Comparison of ENCODE assay signal across 16 mouse cellular contexts in genomic region chr13:10554595-10554994, GRCm38 (mm10).
"Had no signal": no experiment of that assay in that cellular context is flagged by ENCODE, and none has a peak within 500 bp of the region (broad histone marks: within the 10 kb centered on the region; RNA-seq: fewer than 3 reads in every experiment).

No protein-coding gene starts in this region.

- H3K4me2 ChIP-seq: neural tube, embryonic 13.5 days; neural tube, embryonic 15.5 days; stomach, embryonic 15.5 days had no signal

- H3K27me3 ChIP-seq: neural tube, embryonic 13.5 days; neural tube, embryonic 15.5 days; stomach, embryonic 15.5 days had no signal

- H3K4me3 ChIP-seq: neural tube, embryonic 13.5 days; neural tube, embryonic 15.5 days; stomach, embryonic 15.5 days had no signal

- DNase-seq: retina, postnatal 1 day; right cerebral cortex, adult 18-20 months; right cerebral cortex, postnatal 14 days; right cerebral cortex, postnatal 25 days; right cerebral cortex, postnatal 4 days; spleen, adult 18-20 months; thymus, adult 18-20 months; thymus, adult 2 months; thymus, postnatal 14 days; thymus, postnatal 25 days; thymus, postnatal 36 days; thymus, postnatal 4 days had no signal

- H3K27ac ChIP-seq: neural tube, embryonic 13.5 days; neural tube, embryonic 15.5 days; stomach, embryonic 15.5 days; stomach, postnatal 0 days had no signal

- H3K9me3 ChIP-seq: neural tube, embryonic 13.5 days; neural tube, embryonic 15.5 days; stomach, embryonic 15.5 days had no signal

- H3K9ac ChIP-seq: neural tube, embryonic 13.5 days; neural tube, embryonic 15.5 days; stomach, embryonic 15.5 days had no signal

- H3K4me1 ChIP-seq: neural tube, embryonic 13.5 days; neural tube, embryonic 15.5 days; stomach, embryonic 15.5 days had no signal

- H3K36me3 ChIP-seq: neural tube, embryonic 13.5 days; neural tube, embryonic 15.5 days; stomach, embryonic 15.5 days had no signal
